Mouse (Mus musculus) embryonic fibroblast, embryonic 13.5 days (primary cell): Measurements from ENCODE around the gene Tubgcp3. TPM values are rescaled to one million over a fixed set of nuclear protein-coding genes. Genes with fewer than 3 reads are reported as not detected.
A peak's percentile ranks its signal among the peaks of the same experiment; 100 is the strongest.
"Not testable (repeated sequence)": the region's sequence is repeated elsewhere in the genome, so short reads cannot be mapped to it uniquely, and the experiment has no call there.

Experiments used
- H3K27ac ChIP-seq: 2 replicates; pipeline ENCODE4 v1.5.1; 2012; ENCODE audit warnings: low read length, control low read depth, inconsistent platforms; ENCODE audit not compliant: insufficient read depth
- H3K4me1 ChIP-seq: 2 replicates; pipeline ENCODE4 v1.6.1; 2011; ENCODE audit warnings: low read length; ENCODE audit not compliant: control insufficient read depth, insufficient read depth
- H3K4me3 ChIP-seq: 2 replicates; pipeline ENCODE4 v1.5.1; 2011; ENCODE audit warnings: mild to moderate bottlenecking, control low read depth, low read length; ENCODE audit not compliant: insufficient read depth
- CTCF ChIP-seq: IDR thresholded peaks from 2 replicates; pipeline ENCODE4 v1.5.1; 2011; ENCODE audit warnings: mild to moderate bottlenecking, control low read depth, low read length, moderate library complexity, borderline replicate concordance; ENCODE audit not compliant: insufficient read depth
- POLR2A ChIP-seq: IDR thresholded peaks from 2 replicates; pipeline ENCODE4 v1.6.1; 2011; ENCODE audit warnings: low read depth, mild to moderate bottlenecking, control low read depth, low read length, moderate library complexity
- polyA plus RNA-seq: library from polyadenylated mRNA; stranded (reverse); fragments of >200 nt; gene quantifications from 2 replicates; pipeline ENCODE4 v1.2.4, GENCODE M21; 2011; ENCODE audit warnings: low read depth; ENCODE audit not compliant: missing spikeins, insufficient read length

Tubgcp3 gene
- polyA plus RNA-seq, 1 experiment, result 35.0 TPM

- Histone ChIP-seq H3K4me3 (no peak overlapping the region), H3K4me1 (no peaks in the 10 kb centered on the region), H3K27ac (no peak overlapping the region)
- no peak for TF ChIP-seq CTCF
- TF ChIP-seq POLR2A, result no peak
Measured at GRCm38 (mm10) chr8:12644894-12645293, 27.2 kb downstream of the Tubgcp3 start.

- H3K4me3 ChIP-seq, result no peak overlapping the region
- H3K4me1 ChIP-seq, result no peaks in the 10 kb centered on the region
- TF ChIP-seq POLR2A, result no peak
- no peak for TF ChIP-seq CTCF
- H3K27ac ChIP-seq, result no peak overlapping the region
Measured at GRCm38 (mm10) chr8:12644341-12644740, 27.7 kb downstream of the Tubgcp3 start.

- H3K4me1 ChIP-seq, result no peaks in the 10 kb centered on the region
- no peak for TF ChIP-seq POLR2A
- no peak overlapping the region for H3K4me3 ChIP-seq
- no peak overlapping the region for H3K27ac ChIP-seq
Measured at GRCm38 (mm10) chr8:12641527-12641926, 30.5 kb downstream of the Tubgcp3 start.

DNA sequence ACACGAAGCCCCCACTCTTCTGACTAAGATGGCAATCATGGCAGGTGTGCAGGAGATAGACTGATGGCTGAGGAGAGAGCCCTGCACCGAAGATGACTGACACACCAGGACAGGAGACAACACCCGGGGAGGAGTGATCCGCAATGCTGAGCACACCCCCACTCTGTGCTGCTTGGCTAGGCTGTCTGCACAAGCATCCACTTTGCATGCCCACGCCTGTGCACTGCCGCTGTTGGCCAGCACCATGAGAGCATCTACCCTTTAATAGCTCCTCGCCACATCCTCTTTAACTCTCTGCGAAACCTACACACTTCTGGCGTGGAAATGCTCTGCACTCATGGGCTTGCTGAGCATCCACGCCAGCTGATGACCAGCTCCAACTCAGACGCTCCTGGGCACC, 33.6 kb downstream of the Tubgcp3 start:
- TF ChIP-seq POLR2A (no peak), CTCF (no peak)
- H3K4me1 ChIP-seq, result no peaks in the 10 kb centered on the region
- H3K27ac ChIP-seq, result no peak overlapping the region
- H3K4me3 ChIP-seq, result no peak overlapping the region

- Histone ChIP-seq H3K4me3 (no peak overlapping the region), H3K27ac (no peak overlapping the region), H3K4me1 (no peaks in the 10 kb centered on the region)
- TF ChIP-seq CTCF (no peak), POLR2A (no peak)
Measured at GRCm38 (mm10) chr8:12635366-12635765, 36.7 kb downstream of the Tubgcp3 start.

GRCm38 (mm10) chr8:12629079-12629478, 43.0 kb downstream of the Tubgcp3 start:
- H3K27ac ChIP-seq, result no peak overlapping the region
- H3K4me1 ChIP-seq, result no peaks in the 10 kb centered on the region
- H3K4me3 ChIP-seq, result no peak overlapping the region
- TF ChIP-seq POLR2A (no peak), CTCF (peak; percentile 58; the same call in 1 of the 2 replicates)

DNA sequence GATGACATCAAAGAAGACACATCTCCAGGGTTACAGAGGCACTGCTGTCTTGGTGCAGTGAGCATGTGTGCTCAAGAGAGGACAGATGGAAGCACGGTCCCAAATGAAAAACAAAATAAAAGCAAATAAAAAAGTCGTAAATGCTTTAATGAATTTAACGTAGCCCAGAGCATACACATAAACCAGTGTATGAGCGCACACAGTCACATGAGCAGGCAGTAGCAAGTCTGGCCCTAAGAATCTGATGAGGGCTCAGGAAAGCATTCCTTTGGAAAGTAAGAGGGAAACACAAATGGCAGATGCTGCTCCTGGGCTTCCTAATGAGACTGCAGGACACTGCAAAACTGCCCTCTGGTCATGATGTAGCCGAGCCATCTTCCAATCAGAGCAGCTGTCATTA, 46.2 kb downstream of the Tubgcp3 start:
- H3K27ac ChIP-seq, result no peak overlapping the region

DNA sequence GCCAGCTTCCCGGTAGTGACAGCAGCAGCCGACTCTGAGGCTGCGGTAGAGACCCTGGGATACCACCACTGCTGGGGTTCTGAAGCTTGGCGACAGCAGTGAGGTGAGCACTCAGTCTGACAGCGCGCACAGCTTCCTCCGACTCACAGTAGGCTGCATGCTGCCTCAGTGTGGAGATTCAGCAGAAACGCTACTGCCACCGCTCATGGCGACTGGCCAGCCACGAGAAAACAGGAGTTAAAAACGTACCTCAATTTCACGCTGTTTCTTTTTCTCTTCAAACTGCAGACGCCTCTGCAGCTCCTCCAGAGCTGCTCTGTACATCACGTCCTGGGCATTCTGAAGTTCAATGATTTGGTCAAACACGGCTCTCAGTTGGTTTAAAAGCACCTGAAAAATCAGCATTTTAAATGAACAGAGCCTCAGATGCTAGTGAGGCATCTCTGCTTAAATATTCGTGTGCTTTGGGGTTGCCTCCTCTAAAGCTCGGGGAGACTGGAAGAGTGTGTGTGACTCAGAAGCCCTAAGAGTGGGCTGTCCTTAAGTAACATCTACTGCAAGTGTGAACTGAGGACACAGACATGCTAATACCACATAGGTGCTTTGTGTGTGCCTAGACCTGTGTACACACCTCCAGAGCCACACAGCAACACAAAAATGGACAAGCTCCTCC, 50.4 kb downstream of the Tubgcp3 start:
- H3K27ac ChIP-seq, result no peak overlapping the region
- H3K4me3 ChIP-seq, result no peak overlapping the region
- no peaks in the 10 kb centered on the region for H3K4me1 ChIP-seq
- TF ChIP-seq POLR2A (no peak), CTCF (no peak)

More for the DNA sequence above, 46.2 kb downstream of the Tubgcp3 start:
- Histone ChIP-seq H3K4me3 (no peak overlapping the region), H3K4me1 (no peaks in the 10 kb centered on the region)
- TF ChIP-seq CTCF (no peak), POLR2A (no peak)

- H3K4me1 ChIP-seq, H3K27ac ChIP-seq, H3K4me3 ChIP-seq: not testable (repeated sequence)
Measured at GRCm38 (mm10) chr8:12617369-12617768, 54.7 kb downstream of the Tubgcp3 start.

DNA sequence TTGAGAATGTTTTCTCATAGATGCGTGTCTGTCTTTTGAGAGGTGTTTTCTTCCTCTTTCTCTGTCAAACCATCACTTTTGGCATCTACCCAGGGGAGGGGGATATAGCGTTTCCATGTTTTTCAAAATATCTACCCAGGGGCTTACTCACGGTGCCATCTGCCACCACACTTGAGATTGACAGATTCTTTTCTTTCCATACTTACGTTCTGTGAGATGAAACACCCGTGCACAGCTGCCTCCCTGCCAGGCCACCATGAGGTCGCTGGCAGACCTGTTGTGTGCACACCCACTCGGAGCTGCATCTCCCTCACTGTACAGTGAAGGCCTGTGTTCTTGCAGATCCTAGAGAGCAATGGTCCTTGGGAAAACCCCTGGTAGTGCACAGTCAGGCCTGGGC, 58.8 kb downstream of the Tubgcp3 start:
- H3K4me1 ChIP-seq, result no peaks in the 10 kb centered on the region

DNA sequence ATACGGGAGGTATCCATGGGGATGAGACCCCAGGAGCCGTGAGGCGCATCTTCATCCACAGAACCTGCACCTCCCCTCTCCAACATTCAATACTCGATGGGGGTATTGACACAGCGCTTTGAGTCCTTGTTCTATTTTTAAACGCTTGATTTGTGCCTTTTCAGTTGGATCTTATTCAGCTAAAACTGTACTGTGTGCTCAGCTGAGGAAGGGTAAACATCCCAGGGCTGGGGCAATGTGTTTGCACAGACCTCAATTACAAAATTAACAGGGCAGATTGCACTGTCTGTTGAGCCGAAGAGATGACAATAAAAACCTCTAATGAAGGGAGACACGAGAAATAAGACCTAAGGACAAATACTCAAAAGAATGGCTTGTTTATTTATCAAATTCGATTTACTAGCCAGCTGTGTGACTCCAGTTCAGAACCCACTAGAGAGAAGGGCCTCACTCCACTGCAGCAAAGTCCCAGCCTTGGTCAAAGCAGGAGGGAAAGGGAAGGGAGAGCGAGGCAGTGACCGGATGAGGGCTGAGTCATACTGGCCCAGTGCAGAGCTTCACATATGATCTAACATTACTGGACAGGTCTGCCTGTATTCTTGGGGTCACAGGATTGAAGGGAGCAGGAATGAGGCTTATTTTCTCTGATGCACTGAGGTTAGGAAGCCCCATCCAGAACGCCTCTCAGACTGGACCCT, 62.1 kb downstream of the Tubgcp3 start:
- Histone ChIP-seq H3K27ac (no peak overlapping the region), H3K4me3 (no peak overlapping the region), H3K4me1 (no peaks in the 10 kb centered on the region)
- no peak for TF ChIP-seq POLR2A
- TF ChIP-seq CTCF, result no peak

More for the DNA sequence above, 58.8 kb downstream of the Tubgcp3 start:
- TF ChIP-seq POLR2A (no peak), CTCF (no peak)
- Histone ChIP-seq H3K27ac (no peak overlapping the region), H3K4me3 (no peak overlapping the region)
